Mouse (Mus musculus): ENCODE results near the gene Ajm1. TPM values are rescaled to one million over a fixed set of nuclear protein-coding genes. Genes with fewer than 3 reads are reported as not detected.

Gene Ajm1
- polyA plus RNA-seq, 1 experiment from 2014 or later, result 0.63 TPM

DNA sequence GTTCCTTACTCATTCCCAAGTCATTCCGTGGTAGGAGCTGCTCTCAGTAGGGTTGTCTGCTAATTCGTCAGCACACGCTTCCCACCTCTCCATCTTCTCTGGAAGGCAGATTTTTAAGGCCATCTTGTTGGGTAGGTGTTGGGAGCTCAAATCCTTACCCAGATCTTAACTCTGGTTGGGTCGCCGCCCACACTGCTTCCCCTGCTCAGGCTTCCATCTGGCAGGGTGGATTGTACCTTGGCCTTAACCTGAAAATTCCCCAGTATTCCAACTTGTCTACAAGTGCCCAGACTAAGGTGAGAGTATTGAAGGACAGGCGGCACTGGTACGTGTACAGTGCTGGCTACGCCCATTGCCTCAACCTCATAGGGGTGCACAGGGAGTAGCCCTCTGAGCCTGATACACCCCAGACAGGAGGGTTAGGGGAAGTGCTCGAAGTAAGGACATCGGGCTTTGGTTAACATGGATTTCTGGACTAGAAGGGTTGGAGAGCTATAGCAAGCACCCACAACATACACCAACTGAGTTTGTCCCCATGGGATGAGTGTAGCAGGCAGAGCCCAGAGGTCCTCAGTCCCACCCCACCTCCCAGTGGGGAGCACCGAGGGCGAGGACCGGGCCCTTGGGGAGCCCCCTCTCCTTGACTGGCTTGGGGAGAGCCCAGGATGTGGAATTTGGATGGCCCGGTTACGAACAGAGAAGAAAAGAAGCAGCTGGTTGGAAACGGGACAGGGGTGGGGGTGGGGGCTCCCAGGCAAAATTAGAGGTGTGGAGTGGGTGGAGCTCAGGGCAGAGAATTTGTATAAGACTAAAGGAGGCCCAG, 5.3 kb downstream of the Ajm1 start:
- Histone ChIP-seq H3K27me3 (peaks cover 54% of the 10 kb centered on the region), H3K9me3 (replicated peaks) (no peaks in the 10 kb centered on the region), H3K4me3 (replicated peaks) (no peak overlapping the region), H3K4me2 (replicated peaks) (peak overlapping the region; percentile 90), H3K9ac (no peak overlapping the region), H3K4me1 (peaks cover 68% of the 10 kb centered on the region), H3K27ac (replicated peaks) (no peak overlapping the region), H3K36me3 (0 out of 2 replicates have a peak, but pooled peaks cover 4% of the 10 kb centered on the region)
- WGBS, result 77% methylated on average over 16 of the region's 16 CpGs
- ATAC-seq (ENCODE audit: insufficient number of reproducible peaks, low FRiP score, low TSS enrichment, low read depth), result no peak

DNA sequence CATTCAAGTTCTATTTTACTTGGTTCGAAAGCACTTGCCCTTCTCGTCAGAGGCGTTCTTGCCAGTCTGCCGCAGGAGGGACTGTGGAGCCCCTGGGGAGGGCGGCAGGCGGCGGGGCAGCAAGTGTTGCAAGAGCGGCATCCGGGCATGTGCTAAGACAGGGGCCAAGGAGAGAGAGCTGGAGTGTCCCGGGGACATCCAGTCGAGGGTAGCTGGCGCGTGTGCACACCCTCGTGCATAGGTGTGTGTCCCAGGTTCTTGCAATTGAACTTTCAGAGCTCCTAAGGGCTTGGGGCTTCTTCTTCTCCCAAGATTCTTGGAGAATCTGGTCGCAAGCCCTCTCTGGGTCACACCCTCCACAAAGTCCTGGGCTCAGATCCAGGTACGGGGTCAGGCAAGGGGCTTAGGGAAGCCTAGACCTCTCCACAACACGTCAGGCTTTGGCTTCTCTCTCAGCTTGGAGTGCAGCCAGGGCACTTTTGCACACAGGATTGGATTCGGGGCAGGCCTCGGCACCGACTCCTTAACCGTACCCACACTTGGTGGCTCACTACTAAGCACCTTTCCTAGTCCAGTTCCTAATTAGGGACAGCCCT, 6.0 kb downstream of the Ajm1 start:
- H3K4me1 ChIP-seq, result peaks cover 61% of the 10 kb centered on the region
- peaks cover 47% of the 10 kb centered on the region for H3K27me3 ChIP-seq
- peak overlapping the region; percentile 90 for H3K4me2 ChIP-seq (replicated peaks)
- 0 out of 2 replicates have a peak, but pooled peaks cover 4% of the 10 kb centered on the region for H3K36me3 ChIP-seq
- H3K27ac ChIP-seq (replicated peaks), result peak overlapping the region; percentile 95
- H3K4me3 ChIP-seq (replicated peaks), result peak overlapping the region; percentile 63
- ATAC-seq (ENCODE audit: insufficient number of reproducible peaks, low FRiP score, low TSS enrichment, low read depth), result no peak
- peak overlapping the region; percentile 50 for H3K9ac ChIP-seq
- H3K9me3 ChIP-seq (replicated peaks), result no peaks in the 10 kb centered on the region
- WGBS, result 8% methylated on average over 21 of the region's 21 CpGs

DNA sequence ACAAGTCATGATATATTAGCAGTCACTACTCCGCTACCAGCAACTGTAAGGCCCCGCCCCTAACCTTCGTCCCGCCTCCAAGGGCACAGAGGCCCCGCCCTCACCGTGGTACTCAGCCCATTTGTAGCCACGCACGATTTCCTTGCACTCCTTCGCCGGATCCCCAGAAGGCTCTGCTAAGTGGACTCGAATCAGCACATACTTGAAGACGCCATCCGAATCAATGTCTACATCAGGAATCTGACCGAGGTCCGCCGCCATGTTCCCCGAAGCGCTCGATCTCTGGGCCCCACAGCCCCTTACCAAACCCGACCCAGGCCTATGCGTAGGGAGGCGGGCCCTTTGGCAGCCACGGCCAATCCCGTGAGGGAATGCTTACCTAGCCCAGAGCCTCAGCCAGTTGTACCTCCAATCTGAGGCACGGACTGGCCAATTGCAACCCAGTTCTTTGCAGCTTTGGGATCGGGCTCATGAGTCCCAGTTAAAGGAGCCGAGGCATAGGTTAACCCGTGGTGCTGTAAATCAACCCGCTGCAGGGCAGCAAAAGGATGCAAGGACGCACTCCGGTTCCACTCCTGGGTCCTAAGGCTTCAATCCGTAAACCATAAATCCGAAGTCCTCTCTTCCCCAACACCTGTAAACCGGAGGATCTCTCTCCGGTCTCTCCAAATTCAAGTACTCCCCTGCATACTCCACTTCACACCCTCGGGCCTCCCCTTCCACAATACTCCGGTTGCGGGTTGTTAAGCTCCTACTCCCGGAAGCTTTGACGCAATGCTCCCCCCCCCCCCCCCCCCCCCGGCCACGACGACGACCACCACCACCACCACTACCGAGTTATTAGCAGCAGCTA, 6.8 kb downstream of the Ajm1 start, which contains the start of the genes Mamdc4 and Phpt1:
TSS of gene Mamdc4 (minus strand) at position 267 of the 853 bp plus-strand sequence.
TSS of gene Phpt1 (minus strand) at position 646 of the 853 bp plus-strand sequence.
- Histone ChIP-seq H3K9ac (peak within 1 kb of the TSS; percentile 50), H3K27me3 (peaks cover 40% of the 10 kb centered on the region), H3K4me3 (replicated peaks) (peak within 1 kb of the TSS; percentile 63), H3K4me2 (replicated peaks) (peak within 1 kb of the TSS; percentile 90), H3K4me1 (peaks cover 54% of the 10 kb centered on the region), H3K27ac (replicated peaks) (peak within 1 kb of the TSS; percentile 95), H3K36me3 (peaks cover 8% of the 10 kb centered on the region), H3K9me3 (replicated peaks) (no peaks in the 10 kb centered on the region)
- ATAC-seq (ENCODE audit: insufficient number of reproducible peaks, low FRiP score, low TSS enrichment, low read depth), result peak; percentile 98
- WGBS, result under 1% methylated on average over 45 of the region's 45 CpGs

DNA sequence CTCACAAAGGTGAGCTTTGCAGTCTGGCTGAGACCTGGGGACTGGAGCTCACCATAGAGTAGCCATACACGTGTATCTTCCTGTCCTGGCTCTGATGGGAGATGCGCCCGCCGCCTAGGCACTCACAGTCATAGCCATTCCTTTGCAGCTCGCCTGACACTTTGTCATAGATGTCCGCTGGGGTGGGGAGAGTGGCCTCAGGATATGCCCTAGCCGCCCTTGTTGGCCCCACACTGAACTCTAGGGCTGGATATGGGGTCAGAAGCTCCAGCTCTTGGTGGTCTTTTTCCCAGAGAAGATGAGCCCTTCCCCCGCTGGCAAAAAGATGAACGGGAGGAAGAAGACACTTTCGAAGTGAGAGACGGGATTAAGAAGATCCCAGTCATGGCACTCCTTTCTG, 7.4 kb downstream of the Ajm1 start:
- Histone ChIP-seq H3K4me3 (replicated peaks) (peak overlapping the region; percentile 63), H3K9me3 (replicated peaks) (no peaks in the 10 kb centered on the region), H3K4me2 (replicated peaks) (peak overlapping the region; percentile 90), H3K27ac (replicated peaks) (peak overlapping the region; percentile 95; the same call in 1 of the 2 replicates), H3K4me1 (peaks cover 47% of the 10 kb centered on the region), H3K36me3 (peaks cover 15% of the 10 kb centered on the region), H3K27me3 (peaks cover 33% of the 10 kb centered on the region), H3K9ac (peak overlapping the region; percentile 31)
- ATAC-seq (ENCODE audit: insufficient number of reproducible peaks, low FRiP score, low TSS enrichment, low read depth), result no peak
- WGBS, result 21% methylated on average over 11 of the region's 11 CpGs

DNA sequence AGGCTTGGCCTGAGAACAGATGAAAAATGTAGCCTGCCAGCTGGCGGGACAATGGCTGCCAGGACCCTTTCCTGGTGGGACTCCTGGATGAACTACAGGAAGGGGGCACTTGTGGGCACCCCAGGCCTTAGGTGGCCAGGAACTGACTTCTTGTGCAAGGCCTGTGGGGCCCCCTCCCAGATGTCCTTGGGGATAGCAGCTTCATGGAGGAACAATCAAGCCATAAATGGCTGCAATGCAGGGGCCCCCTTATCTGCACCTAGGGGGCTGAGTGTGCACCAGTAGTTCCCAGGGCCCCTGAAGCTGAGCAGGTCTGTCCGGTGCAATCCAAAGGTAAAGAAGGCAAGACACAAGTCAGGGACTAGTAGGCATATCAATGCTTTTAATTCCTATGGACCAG, 8.5 kb downstream of the Ajm1 start:
- H3K27me3 ChIP-seq, result peaks cover 22% of the 10 kb centered on the region
- no peak overlapping the region for H3K9ac ChIP-seq
- peaks cover 37% of the 10 kb centered on the region for H3K4me1 ChIP-seq
- WGBS, result 97% methylated on average over 2 of the region's 2 CpGs
- peaks cover 24% of the 10 kb centered on the region for H3K36me3 ChIP-seq
- peak overlapping the region; percentile 63; the same call in 1 of the 2 replicates for H3K4me3 ChIP-seq (replicated peaks)
- no peak overlapping the region for H3K4me2 ChIP-seq (replicated peaks)
- no peaks in the 10 kb centered on the region for H3K9me3 ChIP-seq (replicated peaks)
- ATAC-seq (ENCODE audit: insufficient number of reproducible peaks, low FRiP score, low TSS enrichment, low read depth), result no peak
- no peak overlapping the region for H3K27ac ChIP-seq (replicated peaks)

DNA sequence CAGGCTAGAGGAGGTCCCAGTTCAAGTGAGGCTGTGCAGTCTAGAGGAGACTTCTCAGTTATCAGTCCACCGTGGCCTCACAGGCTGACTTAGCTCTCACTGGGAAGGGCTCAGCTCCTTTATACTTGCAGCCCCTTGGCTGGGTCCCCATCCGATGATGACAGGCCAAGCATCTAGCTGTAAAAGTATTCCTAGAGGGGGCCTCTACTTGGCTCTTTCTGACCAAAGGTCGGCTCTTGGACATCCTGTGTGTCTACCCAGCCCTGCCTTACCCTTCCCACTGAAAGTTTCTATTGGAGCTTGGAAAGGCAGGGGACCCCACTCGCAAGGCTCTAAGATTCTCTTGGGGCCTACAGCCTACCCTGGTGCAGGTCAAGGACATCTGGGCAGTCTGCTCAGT, 10.3 kb downstream of the Ajm1 start:
- H3K27ac ChIP-seq (replicated peaks), result no peak overlapping the region
- peaks cover 4% of the 10 kb centered on the region for H3K27me3 ChIP-seq
- H3K4me2 ChIP-seq (replicated peaks), result no peak overlapping the region
- H3K9me3 ChIP-seq (replicated peaks), result no peaks in the 10 kb centered on the region
- WGBS, result 89% methylated on average over 4 of the region's 4 CpGs
- no peak for ATAC-seq (ENCODE audit: insufficient number of reproducible peaks, low FRiP score, low TSS enrichment, low read depth)
- peaks cover 24% of the 10 kb centered on the region for H3K4me1 ChIP-seq
- H3K36me3 ChIP-seq, result peaks cover 27% of the 10 kb centered on the region
- H3K4me3 ChIP-seq (replicated peaks), result no peak overlapping the region
- H3K9ac ChIP-seq, result no peak overlapping the region

DNA sequence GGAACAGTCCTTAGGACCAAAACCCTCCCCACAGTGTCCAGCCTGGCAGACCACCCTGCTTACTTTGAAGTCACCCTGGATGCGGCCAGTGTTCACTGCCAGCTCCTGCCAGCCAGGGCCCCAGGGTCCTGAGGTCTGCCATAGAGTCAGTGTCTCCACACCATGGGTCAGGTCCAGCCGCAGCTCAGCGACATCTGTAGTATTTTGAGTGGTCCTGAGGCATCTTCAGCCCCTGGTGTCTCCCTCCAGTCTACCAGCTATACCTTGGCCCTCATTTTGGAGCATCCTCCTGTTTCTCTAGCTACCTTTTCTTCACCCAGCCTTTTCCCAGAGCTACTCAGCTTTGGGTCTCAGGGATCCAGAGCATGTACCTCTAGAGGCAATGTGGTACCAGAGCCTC, 12.2 kb downstream of the Ajm1 start:
- Histone ChIP-seq H3K4me1 (peaks cover 14% of the 10 kb centered on the region), H3K27me3 (no peaks in the 10 kb centered on the region), H3K9ac (no peak overlapping the region), H3K4me2 (replicated peaks) (no peak overlapping the region), H3K4me3 (replicated peaks) (no peak overlapping the region), H3K9me3 (replicated peaks) (no peaks in the 10 kb centered on the region), H3K27ac (replicated peaks) (no peak overlapping the region), H3K36me3 (peaks cover 46% of the 10 kb centered on the region)
- 85% methylated on average over 3 of the region's 3 CpGs for WGBS
- no peak for ATAC-seq (ENCODE audit: insufficient number of reproducible peaks, low FRiP score, low TSS enrichment, low read depth)

DNA sequence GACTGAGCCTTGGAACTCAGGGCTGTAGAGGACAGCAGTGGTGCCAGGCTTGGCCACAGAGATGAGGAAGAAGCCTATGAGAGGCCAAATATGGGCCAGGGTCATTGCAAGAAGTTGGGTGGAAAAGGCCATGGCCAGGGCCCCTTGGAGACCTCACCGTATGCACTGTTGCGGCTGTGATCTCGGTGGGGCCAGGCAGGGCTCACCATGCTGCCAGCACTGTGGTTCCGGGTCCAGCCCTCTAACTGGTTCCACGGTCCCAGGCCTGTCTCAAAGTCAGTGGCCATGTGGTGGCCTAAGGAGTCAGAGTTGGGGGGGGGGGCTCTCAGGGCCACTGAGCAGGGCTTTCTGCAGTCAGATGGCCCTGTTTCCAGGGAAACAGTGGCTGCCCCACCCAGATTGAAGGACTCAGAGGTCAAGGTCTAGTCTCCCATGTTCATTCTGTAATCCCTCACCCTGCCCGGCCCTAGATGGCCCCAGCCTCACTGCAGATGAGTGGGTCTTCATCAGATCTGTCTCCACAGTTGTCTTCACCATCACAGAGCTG, 13.0 kb downstream of the Ajm1 start:
- H3K36me3 ChIP-seq, result peaks cover 54% of the 10 kb centered on the region
- no peak overlapping the region for H3K4me3 ChIP-seq (replicated peaks)
- no peak overlapping the region for H3K4me2 ChIP-seq (replicated peaks)
- H3K4me1 ChIP-seq, result peaks cover 6% of the 10 kb centered on the region
- no peak overlapping the region for H3K9ac ChIP-seq
- no peaks in the 10 kb centered on the region for H3K9me3 ChIP-seq (replicated peaks)
- no peak overlapping the region for H3K27ac ChIP-seq (replicated peaks)
- no peaks in the 10 kb centered on the region for H3K27me3 ChIP-seq
- no peak for ATAC-seq (ENCODE audit: insufficient number of reproducible peaks, low FRiP score, low TSS enrichment, low read depth)
- 82% methylated on average over 6 of the region's 6 CpGs for WGBS

DNA sequence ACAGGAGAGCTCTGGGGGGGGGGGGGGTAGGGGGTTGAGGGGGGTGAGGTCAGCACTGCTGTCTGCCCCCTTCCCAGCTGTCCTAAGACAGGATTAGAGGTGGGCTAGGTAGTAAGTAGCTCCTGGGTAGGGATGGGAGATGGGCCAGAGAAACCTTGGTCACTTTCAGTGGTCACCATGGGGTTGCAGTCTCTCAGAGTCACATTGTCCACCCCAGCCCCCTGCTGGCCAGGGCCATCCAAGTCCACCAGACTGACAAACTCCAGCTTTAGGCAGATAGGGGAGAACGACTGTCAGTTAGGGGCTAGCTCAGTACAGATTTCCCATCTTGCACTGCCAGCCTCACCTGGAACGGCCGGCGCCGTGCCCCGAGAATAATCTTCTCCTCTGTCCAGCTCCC, 15.0 kb downstream of the Ajm1 start:
- WGBS, result 75% methylated on average over 6 of the region's 6 CpGs
- ATAC-seq (ENCODE audit: insufficient number of reproducible peaks, low FRiP score, low TSS enrichment, low read depth), result no peak
- no peaks in the 10 kb centered on the region for H3K4me1 ChIP-seq
- H3K9ac ChIP-seq, result no peak overlapping the region
- H3K4me2 ChIP-seq (replicated peaks), result no peak overlapping the region
- H3K27ac ChIP-seq (replicated peaks), result no peak overlapping the region
- no peaks in the 10 kb centered on the region for H3K27me3 ChIP-seq
- peaks cover 73% of the 10 kb centered on the region for H3K36me3 ChIP-seq
- no peak overlapping the region for H3K4me3 ChIP-seq (replicated peaks)
- no peaks in the 10 kb centered on the region for H3K9me3 ChIP-seq (replicated peaks)

DNA sequence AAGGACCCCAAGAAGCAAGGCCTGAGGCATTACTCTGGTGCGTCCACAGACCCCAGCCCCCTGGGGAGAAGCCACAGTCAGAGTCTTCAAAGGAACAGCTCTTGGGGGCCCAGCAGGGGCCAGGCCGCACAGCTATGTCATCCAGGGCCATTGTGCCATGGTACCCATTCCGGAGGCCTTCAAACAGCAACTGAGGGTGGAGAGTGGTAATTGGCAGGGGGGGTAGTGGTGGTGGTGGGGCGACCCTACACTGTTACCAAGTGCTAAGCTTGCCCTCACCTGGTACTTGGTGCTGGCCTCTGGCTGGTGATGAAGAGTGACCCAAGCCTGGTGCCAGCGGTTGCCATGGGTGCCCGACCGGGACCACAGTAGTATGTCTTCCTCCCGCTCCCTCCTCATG, 15.8 kb downstream of the Ajm1 start:
- H3K4me1 ChIP-seq, result no peaks in the 10 kb centered on the region
- H3K4me3 ChIP-seq (replicated peaks), result no peak overlapping the region
- H3K27ac ChIP-seq (replicated peaks), result no peak overlapping the region
- ATAC-seq (ENCODE audit: insufficient number of reproducible peaks, low FRiP score, low TSS enrichment, low read depth), result no peak
- H3K9me3 ChIP-seq (replicated peaks), result no peaks in the 10 kb centered on the region
- H3K9ac ChIP-seq, result no peak overlapping the region
- peaks cover 77% of the 10 kb centered on the region for H3K36me3 ChIP-seq
- H3K27me3 ChIP-seq, result no peaks in the 10 kb centered on the region
- no peak overlapping the region for H3K4me2 ChIP-seq (replicated peaks)
- 89% methylated on average over 8 of the region's 8 CpGs for WGBS

DNA sequence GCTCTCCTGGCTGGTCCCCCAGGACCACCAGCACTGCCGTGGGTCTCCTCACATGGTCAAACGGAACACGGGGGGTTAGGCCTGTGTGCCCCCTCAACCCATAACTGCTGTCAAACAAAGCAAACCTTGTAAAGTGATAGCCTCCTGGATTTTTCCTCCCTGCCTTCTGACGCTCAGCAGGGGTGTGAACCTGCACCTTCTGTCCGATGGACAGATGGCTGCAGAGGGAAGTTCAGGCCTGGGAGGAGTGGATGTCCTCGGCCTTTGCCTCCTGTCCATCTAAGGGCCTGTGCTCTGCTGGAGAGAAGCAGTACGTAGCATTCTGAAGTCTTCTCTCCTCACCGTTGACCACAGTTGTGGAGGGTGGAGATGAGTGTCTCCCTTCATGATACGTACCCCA, 19.6 kb downstream of the Ajm1 start:
- H3K27ac ChIP-seq (replicated peaks), result no peak overlapping the region
- H3K4me2 ChIP-seq (replicated peaks), result no peak overlapping the region
- H3K4me1 ChIP-seq, result peaks cover 18% of the 10 kb centered on the region
- H3K4me3 ChIP-seq (replicated peaks), result no peak overlapping the region
- 83% methylated on average over 9 of the region's 9 CpGs for WGBS
- H3K36me3 ChIP-seq, result peaks cover 63% of the 10 kb centered on the region
- no peaks in the 10 kb centered on the region for H3K27me3 ChIP-seq
- H3K9ac ChIP-seq, result no peak overlapping the region
- H3K9me3 ChIP-seq (replicated peaks), result no peaks in the 10 kb centered on the region
- no peak for ATAC-seq (ENCODE audit: insufficient number of reproducible peaks, low FRiP score, low TSS enrichment, low read depth)
